Mouse (Mus musculus): Measurements from ENCODE around the gene Sap18.

GRCm38 (mm10) chr14:57753351-57753992 lies 44.5 kb upstream of the Sap18 start:
- TF ChIP-seq POLR2A (IDR thresholded peaks at IDR 0.05; ENCODE audit: insufficient read depth, low read depth, low read length) (no peak), CTCF (IDR thresholded peaks at IDR 0.05; ENCODE audit: insufficient read depth, low read depth, low read length) (no peak)

Measured in olfactory bulb, adult 2 months (tissue).